Mouse (Mus musculus): ENCODE measurements around the gene Susd5.

The Susd5 gene

GRCm38 (mm10) chr9:114057090-114057796 lies at the start of gene Susd5:
TSS of gene Susd5 (plus strand) at chr9:114057140.
- no peak for DNase-seq (ENCODE audit: low spot score)

DNA sequence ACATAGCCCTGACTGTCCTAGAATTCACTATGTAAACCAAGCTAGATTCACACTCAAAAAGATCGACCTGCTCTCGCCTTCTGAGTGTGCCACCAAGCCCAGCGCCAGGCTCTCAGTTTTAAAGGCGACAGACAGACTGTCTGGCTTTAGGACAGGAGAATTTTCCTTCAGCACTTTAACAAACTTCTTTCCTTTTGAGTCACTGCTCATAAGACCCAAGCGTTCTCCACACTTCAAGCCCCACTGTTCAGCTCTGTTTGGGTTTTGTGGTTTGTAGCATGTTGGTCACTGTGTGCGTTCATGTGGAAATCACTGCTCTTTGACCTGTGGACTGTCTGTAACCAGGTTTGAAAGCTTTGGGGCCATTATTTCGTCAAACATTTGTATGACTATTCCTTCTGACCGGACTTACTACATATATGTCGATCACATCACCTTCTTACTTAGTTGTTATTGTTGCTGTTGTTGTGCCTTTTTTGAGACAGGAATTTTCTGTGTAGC lies 49.0 kb upstream of the Susd5 start:
- no peak for DNase-seq (ENCODE audit: low spot score)

DNA sequence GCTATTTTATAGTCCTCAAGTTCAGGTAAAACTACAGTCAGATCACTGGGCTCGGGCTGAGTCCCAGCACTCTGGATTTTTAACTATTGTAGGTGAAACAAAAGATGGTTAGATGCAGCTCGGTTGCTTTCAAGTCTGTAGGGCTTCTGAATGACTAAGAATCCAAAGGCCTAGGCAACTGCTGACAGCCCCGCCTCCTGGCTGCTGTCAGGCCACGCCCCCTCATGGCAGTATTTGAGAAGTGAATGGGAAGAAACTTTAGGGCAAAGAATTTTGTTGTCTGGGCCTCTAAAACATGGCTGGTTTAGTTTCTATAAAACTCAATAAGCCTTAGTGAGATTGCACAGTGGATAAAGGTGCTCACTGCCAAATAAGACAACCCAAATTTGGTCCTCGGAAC lies 47.4 kb upstream of the Susd5 start:
- DNase-seq (ENCODE audit: low spot score) = no peak

- DNase-seq (ENCODE audit: low spot score) = no peak
These were observed 45.7 kb upstream of the Susd5 start for GRCm38 (mm10) chr9:114011203-114011602.

GRCm38 (mm10) chr9:114014034-114014433 lies 42.9 kb upstream of the Susd5 start:
- DNase-seq (ENCODE audit: low spot score) = no peak

GRCm38 (mm10) chr9:114015724-114016123 lies 41.2 kb upstream of the Susd5 start:
- no peak for DNase-seq (ENCODE audit: low spot score)

- no peak for DNase-seq (ENCODE audit: low spot score)
These were observed 40.5 kb upstream of the Susd5 start for GRCm38 (mm10) chr9:114016402-114016801.

DNA sequence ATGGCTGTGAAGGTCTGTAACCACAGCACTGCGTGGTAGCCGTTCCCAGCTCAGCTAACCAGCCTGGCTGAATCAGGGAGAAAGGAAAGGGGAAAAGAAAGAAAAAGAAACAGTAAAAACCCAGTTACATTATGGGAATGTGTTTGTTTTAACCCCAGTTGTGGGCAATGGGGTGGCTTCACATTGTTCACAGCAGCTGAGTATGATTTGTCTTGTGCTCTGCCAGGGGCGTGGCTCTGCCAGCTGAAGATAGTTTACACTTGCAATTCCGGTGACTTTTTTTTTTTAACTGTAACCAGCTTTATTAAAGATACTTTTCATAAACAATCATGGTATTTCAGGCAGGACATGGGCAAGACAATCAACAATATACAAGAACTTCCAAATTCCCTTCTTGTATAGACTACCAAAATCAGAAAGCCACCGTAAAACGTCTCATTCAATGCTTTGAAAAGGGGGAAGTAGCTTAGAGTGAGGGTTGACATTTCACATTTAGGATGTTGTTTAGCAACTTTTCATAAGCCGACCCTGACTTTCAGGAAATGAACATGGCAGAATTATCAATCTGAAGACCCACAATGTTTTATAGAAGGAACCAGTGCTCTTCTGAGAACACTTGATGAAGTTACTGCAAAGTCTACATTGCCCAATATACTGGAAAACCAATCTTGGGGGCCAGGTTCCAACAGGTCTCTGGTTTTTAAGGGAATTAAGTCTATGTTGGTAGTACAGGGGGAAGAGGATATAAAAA lies 37.8 kb upstream of the Susd5 start:
- DNase-seq (ENCODE audit: low spot score) = no peak

DNA sequence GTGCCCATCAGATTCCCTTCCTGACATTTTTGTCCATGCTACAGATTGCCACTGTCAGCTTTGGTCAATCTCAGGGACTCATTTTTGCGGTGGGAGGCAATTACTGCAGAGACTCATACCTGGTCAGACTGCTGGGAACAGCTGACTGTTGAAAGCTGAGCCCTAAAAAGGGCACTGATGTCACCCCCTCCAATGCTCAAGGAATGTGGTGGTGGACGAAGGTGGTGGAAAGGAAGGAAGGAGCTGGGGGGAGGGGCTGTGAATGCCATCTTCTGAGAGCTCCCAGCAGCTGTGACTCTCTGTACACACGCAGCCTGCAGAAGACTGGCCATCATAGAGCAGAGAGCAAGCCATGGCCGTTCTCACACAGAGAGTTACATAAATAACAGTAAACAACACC lies 34.8 kb upstream of the Susd5 start:
- no peak for DNase-seq (ENCODE audit: low spot score)

GRCm38 (mm10) chr9:114025182-114025581 lies 31.8 kb upstream of the Susd5 start:
- DNase-seq (ENCODE audit: low spot score) = no peak

DNA sequence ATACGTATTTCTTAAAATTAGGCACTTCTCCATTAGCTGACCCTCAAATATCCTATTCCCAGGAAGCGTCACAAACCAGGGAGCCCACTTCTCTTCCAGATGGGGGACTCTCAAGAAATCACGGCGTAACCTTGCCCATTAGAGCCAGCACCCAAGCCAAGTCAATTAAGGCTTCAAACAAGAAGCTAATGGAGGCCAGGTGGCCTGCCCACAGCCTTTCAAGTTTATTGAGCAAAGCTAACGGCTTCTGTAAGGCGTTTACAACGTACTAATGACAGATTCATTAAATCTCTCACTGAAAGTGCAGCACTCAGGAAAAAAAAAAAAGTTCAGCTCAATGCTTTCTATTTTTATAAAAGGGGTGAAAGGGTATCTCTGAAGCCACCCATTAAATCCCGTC lies 31.1 kb upstream of the Susd5 start:
- DNase-seq (ENCODE audit: low spot score) = no peak

GRCm38 (mm10) chr9:114026261-114026934 lies 30.5 kb upstream of the Susd5 start:
- peak; percentile 53 for DNase-seq (ENCODE audit: low spot score)

DNA sequence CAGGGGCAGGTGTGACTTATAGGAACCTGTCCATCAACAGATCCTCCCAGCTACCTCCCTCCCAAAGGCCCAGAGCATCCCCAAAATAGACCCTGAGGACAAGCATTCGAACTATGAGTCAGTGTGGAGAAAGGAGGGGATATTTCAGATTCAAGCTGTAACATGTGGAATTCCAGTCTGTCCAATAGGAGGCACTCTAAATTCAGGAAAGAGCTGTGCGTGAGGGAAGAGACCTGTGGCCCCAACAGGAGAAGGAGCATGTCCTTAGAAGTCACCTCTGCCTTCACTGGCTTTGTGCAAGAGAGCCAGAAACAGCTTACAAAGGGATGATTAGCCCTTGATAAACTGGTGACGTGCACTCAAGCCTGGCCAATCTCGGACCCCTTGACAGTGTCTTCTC lies 16.0 kb upstream of the Susd5 start:
- DNase-seq (ENCODE audit: low spot score) = no peak

DNA sequence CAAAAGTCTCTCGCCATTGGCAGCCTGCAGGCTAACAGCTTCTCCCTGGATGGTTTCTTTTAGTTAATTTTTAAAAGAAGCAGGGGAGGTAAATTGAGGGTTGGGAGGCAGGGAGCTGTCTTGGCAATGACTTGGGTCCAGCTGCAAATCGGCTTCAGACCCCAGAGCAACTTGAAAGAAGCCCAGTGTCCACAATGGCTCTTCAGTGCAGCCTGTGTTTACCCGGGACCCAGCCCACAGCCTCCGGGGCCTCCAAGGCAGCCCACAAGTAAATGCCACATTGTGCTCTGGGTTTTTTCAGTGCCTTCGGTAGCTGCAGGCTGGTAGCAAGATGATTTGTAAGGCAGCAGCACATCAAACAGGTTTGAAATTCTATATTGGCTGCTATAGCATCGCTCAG lies 14.4 kb upstream of the Susd5 start:
- no peak for DNase-seq (ENCODE audit: low spot score)

DNA sequence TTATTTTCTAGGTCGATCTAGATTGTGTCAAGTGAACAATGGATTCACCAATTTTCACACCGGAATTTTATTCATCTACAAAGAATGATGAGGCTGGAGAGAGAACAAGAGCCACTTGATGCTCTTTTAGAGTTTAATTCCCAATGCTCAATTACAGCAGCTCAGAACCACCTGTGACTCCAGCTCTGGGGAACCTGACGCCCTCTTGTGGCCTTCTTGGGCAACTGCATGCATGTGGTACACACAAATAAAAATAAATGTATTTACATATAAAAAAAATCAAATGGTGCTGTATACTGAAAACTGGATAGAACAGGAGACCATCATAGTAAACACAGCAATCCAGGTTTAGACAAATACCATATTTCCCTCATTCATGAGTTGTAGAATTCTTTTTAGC lies 12.5 kb upstream of the Susd5 start:
- DNase-seq (ENCODE audit: low spot score) = no peak

- no peak for DNase-seq (ENCODE audit: low spot score)
These were observed 10.9 kb upstream of the Susd5 start, which contains the start of gene Fbxl2 for GRCm38 (mm10) chr9:114046028-114046427. TSS of gene Fbxl2 (minus strand) at chr9:114046191.

GRCm38 (mm10) chr9:114046676-114047075 lies 10.3 kb upstream of the Susd5 start:
- no peak for DNase-seq (ENCODE audit: low spot score)

GRCm38 (mm10) chr9:114050106-114050505 lies 6.8 kb upstream of the Susd5 start:
- DNase-seq (ENCODE audit: low spot score) = no peak

DNA sequence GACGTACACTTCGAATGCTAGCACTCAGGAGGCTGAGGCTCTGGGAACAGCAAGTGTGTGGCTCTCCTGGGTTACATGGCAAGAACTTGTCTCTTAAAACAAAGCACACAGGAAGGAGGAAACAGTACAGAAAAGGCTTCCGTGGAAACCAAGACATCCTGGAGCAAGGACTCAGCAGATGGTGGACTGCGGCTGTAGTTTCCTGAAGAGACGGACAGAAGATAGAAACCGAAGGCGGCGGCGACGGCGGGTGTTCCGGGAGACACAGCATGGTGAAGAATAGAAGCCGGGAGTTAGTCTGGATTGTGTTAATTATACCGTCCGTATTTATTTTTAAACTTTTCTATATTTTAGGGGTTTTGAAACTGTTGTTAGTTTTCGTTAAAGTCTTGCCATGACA lies 6.2 kb upstream of the Susd5 start:
- DNase-seq (ENCODE audit: low spot score) = no peak

GRCm38 (mm10) chr9:114052031-114052430 lies 4.9 kb upstream of the Susd5 start:
- no peak for DNase-seq (ENCODE audit: low spot score)

DNA sequence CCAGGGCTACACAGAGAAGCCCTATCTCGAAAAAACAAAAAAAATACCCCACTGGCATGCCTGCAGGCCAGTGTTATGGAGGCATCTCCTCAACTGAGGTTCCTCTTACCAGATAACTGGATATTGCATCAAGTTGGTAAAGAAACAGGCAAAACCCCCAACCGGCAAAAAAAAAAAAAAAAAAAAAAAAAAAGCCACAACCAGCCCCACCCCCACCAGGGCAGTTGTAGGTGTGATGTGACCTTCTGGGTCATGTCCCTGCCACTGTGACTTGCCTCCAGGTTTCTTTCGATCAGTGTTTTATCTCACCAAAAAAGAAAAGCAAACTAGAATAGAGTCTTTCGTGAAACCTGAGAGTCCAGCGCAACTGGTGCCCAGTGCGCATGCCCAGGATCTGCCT lies 4.1 kb upstream of the Susd5 start:
- no peak for DNase-seq (ENCODE audit: low spot score)

DNA sequence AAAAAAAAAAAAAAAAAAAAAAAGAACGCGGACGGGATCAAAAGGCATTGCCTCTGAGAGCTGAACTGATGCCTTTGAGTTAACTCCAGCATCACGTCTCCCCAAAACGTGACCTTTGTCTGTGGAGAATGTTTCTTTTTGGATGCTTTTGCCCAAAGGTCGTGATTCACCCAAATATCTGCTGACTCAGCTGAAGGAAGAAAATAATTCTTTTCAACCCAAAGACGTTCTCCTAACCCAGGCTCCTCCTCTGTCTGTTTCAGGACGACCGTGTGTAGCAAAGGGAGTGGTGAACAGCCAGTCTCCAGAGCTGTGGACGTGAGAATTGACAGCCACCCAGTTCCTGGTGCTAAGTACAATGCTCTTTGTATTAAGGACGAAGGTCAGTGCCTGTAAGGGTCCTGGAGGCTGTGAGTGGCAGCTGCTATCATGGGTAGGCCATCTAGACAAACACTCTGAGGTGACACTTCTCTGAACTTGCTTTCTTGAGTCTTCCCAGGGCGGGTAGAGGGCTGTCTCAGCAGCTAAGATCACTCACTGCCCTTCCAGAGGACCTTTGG lies 11.6 kb downstream of the Susd5 start:
- no peak for DNase-seq (ENCODE audit: low spot score)

- no peak for DNase-seq (ENCODE audit: low spot score)
These were observed 12.4 kb downstream of the Susd5 start for GRCm38 (mm10) chr9:114069372-114069771.
